Mouse (Mus musculus) adrenal gland, adult 8-10 months (tissue): ENCODE results near the gene Bcl2l14. TPM values are rescaled to one million over a fixed set of nuclear protein-coding genes. Genes with fewer than 3 reads are reported as not detected.

Experiments used
- DNase-seq: peaks from one replicate; pipeline ENCODE4 v3.0.0; 2022
- total RNA-seq, 4 experiments: library from RNA; stranded (reverse); gene quantifications; 2 replicates each; pipeline ENCODE4 v1.2.4; 2022

Gene Bcl2l14
- total RNA-seq, 4 experiments from 2014 or later, result 0.12 to 0.22 TPM; not detected in 2

- no peak for DNase-seq
Measured at GRCm38 (mm10) chr6:134448451-134448850, 52.3 kb downstream of the Bcl2l14 start.

- no peak for DNase-seq
Measured at GRCm38 (mm10) chr6:134449958-134450357, 53.8 kb downstream of the Bcl2l14 start.

- peak; percentile 76 for DNase-seq
Measured at GRCm38 (mm10) chr6:134450661-134451119, 54.6 kb downstream of the Bcl2l14 start.

GRCm38 (mm10) chr6:134454093-134454492 lies 58.0 kb downstream of the Bcl2l14 start:
- no peak for DNase-seq

- DNase-seq, result peak; percentile 41
Measured at GRCm38 (mm10) chr6:134458376-134458775, 62.3 kb downstream of the Bcl2l14 start.

- no peak for DNase-seq
Measured at GRCm38 (mm10) chr6:134461175-134461574, 65.1 kb downstream of the Bcl2l14 start.

- no peak for DNase-seq
Measured at GRCm38 (mm10) chr6:134466671-134467229, 70.6 kb downstream of the Bcl2l14 start.

GRCm38 (mm10) chr6:134469297-134469696 lies 73.2 kb downstream of the Bcl2l14 start:
- DNase-seq, result no peak

GRCm38 (mm10) chr6:134470857-134471256 lies 74.7 kb downstream of the Bcl2l14 start:
- peak; percentile 78 for DNase-seq

- peak; percentile 84 for DNase-seq
Measured at GRCm38 (mm10) chr6:134473143-134473561, 77.0 kb downstream of the Bcl2l14 start.

- DNase-seq, result no peak
Measured at GRCm38 (mm10) chr6:134479481-134479880, 83.4 kb downstream of the Bcl2l14 start.

- peak; percentile 69 for DNase-seq
Measured at GRCm38 (mm10) chr6:134486318-134486717, 90.2 kb downstream of the Bcl2l14 start.

Other genes starting within 250 kb of the Bcl2l14 start
- 10 to 100 TPM; 74.7 to 92.6 (median 89.5) TPM for gene Lrp6, start 170.6 kb downstream of the Bcl2l14 start, total RNA-seq
- gene Mansc1, start 236.2 kb downstream of the Bcl2l14 start, total RNA-seq, result 10 to 100 TPM in 1 of 4 experiments, 1 to 10 TPM in 3; 5.4 to 10.2 (median 7.8) TPM
- gene Borcs5, start 243.2 kb downstream of the Bcl2l14 start, total RNA-seq, result 10 to 100 TPM; 18.4 to 25.8 (median 23.1) TPM